Mouse (Mus musculus): Measurements from ENCODE around the gene Dnajc13.

DNA sequence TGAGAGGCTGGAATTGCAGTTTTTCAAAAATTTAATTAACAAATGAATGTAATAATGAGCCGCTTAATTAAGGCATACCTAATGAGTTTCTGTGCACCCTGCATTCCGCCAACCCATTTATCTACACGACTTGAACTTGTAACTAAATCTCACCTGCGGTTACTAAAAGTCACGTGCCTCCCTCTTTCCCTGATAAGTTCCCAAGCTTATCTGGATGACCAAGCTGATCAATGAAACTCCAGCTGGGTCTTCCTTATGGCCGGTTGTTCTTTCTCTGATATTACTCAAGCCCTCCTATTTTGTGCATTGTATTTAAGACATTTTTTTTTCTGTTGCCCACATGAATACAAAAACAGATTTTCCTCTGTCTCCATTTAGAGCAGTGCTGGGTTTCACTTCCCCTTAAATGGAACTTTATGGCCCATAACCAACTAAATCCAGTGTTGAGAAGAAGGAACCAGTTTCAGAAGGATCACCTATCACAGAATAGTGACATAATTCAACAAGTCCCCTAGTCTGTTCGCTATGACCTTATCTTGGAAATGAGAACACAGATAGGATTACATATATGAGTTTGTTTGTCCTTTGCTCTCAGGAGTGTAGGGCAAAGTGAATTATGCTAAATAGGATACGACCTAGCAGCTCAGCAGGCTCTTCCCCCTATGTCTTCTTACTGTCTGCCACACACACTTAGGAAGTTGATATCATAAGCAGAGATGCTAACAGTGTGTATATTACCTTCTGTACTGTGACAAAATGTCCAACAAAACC, 18.2 kb upstream of the Dnajc13 start:
- TF ChIP-seq CTCF (IDR thresholded peaks at IDR 0.05; ENCODE audit: borderline replicate concordance, insufficient read depth, low read length) = no peak
- no peak for TF ChIP-seq POLR2A (IDR thresholded peaks at IDR 0.05; ENCODE audit: low read depth, low read length)
